Mouse (Mus musculus) embryo, embryonic 10.5 days (tissue): Measurements from ENCODE around the gene Hkdc1.
A peak's percentile ranks its signal among the peaks of the same experiment; 100 is the strongest.

Experiments
- DNase-seq: peaks from one replicate; pipeline ENCODE4 v3.0.0-alpha.2; 2015; ENCODE audit warnings: low spot score

The Hkdc1 gene

DNA sequence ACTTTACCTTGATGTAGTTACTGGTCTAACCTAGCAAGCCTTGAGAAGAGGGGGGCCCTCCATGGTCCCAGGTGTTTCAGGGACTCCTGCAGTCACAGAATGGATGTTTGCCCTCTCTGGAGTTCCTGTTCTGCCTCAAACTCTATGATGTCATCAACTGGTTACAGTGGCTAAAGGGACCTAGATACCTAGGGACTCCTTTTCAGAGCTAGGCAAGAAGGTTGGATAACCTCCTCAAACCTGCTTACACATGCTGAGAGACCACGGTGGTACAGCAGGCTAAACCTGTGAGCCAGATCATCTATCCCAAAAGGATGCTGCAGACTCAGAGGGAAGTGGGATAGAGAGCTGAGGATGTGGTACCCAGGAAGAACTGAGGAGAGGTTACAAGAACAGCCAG lies 42.5 kb downstream of the Hkdc1 start, which contains the start of gene Hk1:
Gene Hk1 (minus strand): TSS at position 101 of the 400 bp plus-strand sequence.
- no peak for DNase-seq

DNA sequence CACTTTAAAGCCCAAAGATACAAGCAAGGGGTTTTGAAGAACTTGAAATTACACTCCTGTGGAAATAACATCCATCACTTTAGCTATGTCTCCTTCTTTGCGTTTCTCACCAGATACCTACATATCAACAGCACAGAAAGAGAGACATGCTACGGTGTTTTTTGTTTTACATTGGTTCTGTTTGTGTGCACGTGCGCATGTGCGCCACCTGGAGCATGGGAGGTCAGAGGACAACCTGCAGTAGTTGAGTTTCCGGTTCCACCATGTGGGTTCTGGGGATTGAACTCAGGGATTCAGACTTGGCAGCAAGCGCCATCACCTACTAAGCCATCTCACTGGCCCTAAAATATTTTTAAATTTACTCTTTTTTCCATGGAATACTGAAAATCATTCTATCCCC lies 63.5 kb downstream of the Hkdc1 start:
- no peak for DNase-seq

DNA sequence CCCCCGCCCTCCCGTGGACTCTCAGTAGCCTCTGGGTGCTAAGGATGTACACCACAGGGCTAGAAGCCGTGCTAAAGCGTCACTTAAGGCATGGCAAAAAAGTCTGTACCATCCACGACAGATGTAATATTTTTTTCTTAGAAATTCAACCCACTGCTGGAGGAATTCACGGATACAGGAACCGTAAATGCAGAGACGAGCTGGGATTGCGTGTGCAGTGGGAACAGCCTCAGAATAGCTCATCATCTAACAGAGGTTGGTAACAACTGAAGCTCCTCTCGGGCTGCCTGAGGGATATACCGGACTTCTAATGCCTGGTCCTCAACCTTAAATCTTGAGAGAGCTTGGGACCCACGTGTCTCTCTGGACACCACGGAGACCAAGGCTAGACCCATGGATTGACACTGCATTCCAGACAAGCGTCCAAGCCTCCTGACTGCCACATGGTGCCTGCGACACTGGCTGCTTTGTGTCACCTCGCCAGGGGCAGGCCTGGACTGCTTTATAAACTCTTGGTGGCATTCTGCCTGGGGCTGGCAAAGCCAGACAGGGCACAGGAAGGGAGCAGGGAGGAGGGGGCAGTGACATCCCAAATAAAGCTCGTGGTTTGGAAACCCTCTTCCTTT lies 66.1 kb downstream of the Hkdc1 start:
- DNase-seq, result no peak

DNA sequence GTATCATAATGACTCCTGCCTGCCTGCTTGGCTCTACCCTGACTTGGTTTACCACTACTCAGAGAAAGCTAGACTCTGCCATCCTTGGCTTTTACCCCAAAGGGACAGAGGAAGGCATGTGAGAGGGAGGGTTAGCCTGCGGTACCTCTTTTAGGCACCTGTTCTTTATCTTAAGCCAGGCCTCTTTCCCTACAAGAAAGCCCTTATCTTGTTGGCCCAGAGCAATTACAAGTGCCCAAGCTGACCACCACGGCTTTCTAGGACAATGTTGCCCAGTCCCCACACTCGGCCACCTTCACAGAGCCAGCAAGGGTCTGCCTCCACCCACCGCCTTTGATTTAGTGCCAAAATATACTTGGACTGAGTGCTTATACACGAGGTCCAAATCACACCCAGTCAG lies 77.1 kb downstream of the Hkdc1 start:
- DNase-seq, result no peak

GRCm38 (mm10) chr10:62344004-62344752 lies 78.1 kb downstream of the Hkdc1 start:
- no peak for DNase-seq

- no peak for DNase-seq
Observed at GRCm38 (mm10) chr10:62342512-62342911, 79.8 kb downstream of the Hkdc1 start.

- no peak for DNase-seq
Observed at GRCm38 (mm10) chr10:62341956-62342355, 80.3 kb downstream of the Hkdc1 start.

DNA sequence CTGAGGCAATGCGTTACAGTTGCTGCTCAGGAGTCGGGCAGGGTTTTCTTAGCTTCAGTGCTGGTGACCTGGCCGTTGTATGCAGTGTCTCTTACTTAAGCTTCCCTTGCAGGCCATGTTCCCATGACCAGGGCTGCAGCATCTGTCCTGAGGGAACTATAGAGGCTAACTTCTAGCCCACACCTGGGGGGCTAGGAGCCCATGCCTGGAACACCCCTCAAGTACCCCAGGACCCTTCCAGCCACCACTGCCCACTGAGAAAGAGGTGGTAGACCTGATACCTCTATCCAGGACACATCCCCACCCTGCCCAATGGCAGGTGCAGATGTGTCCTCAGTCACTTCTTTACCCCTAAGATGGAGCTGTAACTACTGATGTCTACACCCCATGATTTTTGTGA lies 81.3 kb downstream of the Hkdc1 start:
- DNase-seq, result no peak

- peak; percentile 97 for DNase-seq
Observed at GRCm38 (mm10) chr10:62340095-62340731, 82.1 kb downstream of the Hkdc1 start.

GRCm38 (mm10) chr10:62339211-62340094 lies 82.8 kb downstream of the Hkdc1 start:
- peak; percentile 22 for DNase-seq

DNA sequence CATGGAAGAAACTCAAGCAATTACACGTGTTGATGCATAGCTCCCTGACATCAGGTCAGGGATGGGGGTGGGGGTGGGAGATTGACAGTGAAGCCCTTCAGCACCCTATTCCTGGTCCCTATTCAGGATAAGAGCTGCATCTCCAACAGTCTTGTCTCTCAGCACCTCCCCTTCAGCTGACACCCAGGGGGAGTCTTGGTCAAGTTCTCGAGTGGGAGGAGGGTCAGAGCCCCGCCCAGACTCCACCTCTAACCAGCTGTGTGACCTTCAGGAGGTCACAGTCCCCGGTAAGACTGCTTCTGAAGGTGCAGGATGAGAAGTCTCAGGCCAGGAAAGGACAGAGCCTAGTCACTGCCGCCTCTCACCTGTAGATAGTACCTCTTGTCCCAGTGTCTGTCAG lies 83.7 kb downstream of the Hkdc1 start:
- no peak for DNase-seq

DNA sequence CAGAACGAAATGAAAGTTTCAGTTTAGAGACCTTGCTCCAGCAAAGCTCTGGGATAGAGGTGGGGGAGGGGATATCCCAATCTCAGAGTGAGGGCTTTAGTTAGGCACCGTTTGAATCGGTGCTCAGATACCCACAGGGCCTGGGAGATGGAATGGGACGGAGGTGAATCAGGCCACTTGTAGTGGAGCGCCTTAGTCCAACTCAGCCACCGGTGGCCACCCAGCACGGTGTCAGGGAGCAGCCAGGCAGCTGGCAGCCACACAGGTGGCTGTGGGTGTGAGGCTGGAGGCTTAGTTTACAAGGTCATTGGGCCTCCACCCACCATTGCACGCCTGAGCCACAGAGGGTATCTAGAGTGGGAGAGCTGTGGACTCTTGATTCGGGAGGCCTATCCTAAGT lies 84.1 kb downstream of the Hkdc1 start:
- no peak for DNase-seq

- DNase-seq, result peak; percentile 26
Observed at GRCm38 (mm10) chr10:62336601-62337578, 85.4 kb downstream of the Hkdc1 start.

- DNase-seq, result peak; percentile 45
Observed at GRCm38 (mm10) chr10:62335423-62335776, 86.9 kb downstream of the Hkdc1 start.

GRCm38 (mm10) chr10:62334686-62335422 lies 87.4 kb downstream of the Hkdc1 start:
- DNase-seq, result no peak

- no peak for DNase-seq
Observed at GRCm38 (mm10) chr10:62333269-62333668, 89.0 kb downstream of the Hkdc1 start.
